Mouse (Mus musculus) lung, postnatal 36 days (tissue): ENCODE results near the gene Mfsd2a.

ENCODE experiments used
- DNase-seq: peaks from one replicate; pipeline ENCODE4 v3.0.0; 2022; ENCODE audit warnings: mixed read lengths

Mfsd2a gene

GRCm38 (mm10) chr4:122932239-122932978 is 28.6 kb downstream of the Mfsd2a start:
- DNase-seq = no peak

GRCm38 (mm10) chr4:122930939-122931590 is 29.9 kb downstream of the Mfsd2a start:
- DNase-seq = no peak

GRCm38 (mm10) chr4:122923392-122924344 is 37.3 kb downstream of the Mfsd2a start:
- no peak for DNase-seq

- no peak for DNase-seq
Measured at GRCm38 (mm10) chr4:122922841-122923240, 38.1 kb downstream of the Mfsd2a start.

GRCm38 (mm10) chr4:122915985-122916384 is 45.0 kb downstream of the Mfsd2a start:
- no peak for DNase-seq

- no peak for DNase-seq
Measured at GRCm38 (mm10) chr4:122914186-122914585, 46.8 kb downstream of the Mfsd2a start.

GRCm38 (mm10) chr4:122912613-122913012 is 48.4 kb downstream of the Mfsd2a start:
- no peak for DNase-seq

GRCm38 (mm10) chr4:122910577-122910976 is 50.4 kb downstream of the Mfsd2a start:
- DNase-seq = peak; percentile 36

- no peak for DNase-seq
Measured at GRCm38 (mm10) chr4:122909572-122910189, 51.3 kb downstream of the Mfsd2a start.

- no peak for DNase-seq
Measured at GRCm38 (mm10) chr4:122905359-122905758, 55.6 kb downstream of the Mfsd2a start.

- no peak for DNase-seq
Measured at GRCm38 (mm10) chr4:122903709-122904108, 57.3 kb downstream of the Mfsd2a start.

GRCm38 (mm10) chr4:122902156-122902555 is 58.8 kb downstream of the Mfsd2a start:
- DNase-seq = peak; percentile 41

- peak; percentile 87 for DNase-seq
Measured at GRCm38 (mm10) chr4:122898313-122898712, 62.7 kb downstream of the Mfsd2a start.

- no peak for DNase-seq
Measured at GRCm38 (mm10) chr4:122897750-122898149, 63.2 kb downstream of the Mfsd2a start.
